Mouse (Mus musculus): Measurements from ENCODE around the gene Xndc1.
A peak's percentile ranks its signal among the peaks of the same experiment; 100 is the strongest.
"Not testable (repeated sequence)": the region's sequence is repeated elsewhere in the genome, so short reads cannot be mapped to it uniquely, and the experiment has no call there.

Xndc1 gene

DNA sequence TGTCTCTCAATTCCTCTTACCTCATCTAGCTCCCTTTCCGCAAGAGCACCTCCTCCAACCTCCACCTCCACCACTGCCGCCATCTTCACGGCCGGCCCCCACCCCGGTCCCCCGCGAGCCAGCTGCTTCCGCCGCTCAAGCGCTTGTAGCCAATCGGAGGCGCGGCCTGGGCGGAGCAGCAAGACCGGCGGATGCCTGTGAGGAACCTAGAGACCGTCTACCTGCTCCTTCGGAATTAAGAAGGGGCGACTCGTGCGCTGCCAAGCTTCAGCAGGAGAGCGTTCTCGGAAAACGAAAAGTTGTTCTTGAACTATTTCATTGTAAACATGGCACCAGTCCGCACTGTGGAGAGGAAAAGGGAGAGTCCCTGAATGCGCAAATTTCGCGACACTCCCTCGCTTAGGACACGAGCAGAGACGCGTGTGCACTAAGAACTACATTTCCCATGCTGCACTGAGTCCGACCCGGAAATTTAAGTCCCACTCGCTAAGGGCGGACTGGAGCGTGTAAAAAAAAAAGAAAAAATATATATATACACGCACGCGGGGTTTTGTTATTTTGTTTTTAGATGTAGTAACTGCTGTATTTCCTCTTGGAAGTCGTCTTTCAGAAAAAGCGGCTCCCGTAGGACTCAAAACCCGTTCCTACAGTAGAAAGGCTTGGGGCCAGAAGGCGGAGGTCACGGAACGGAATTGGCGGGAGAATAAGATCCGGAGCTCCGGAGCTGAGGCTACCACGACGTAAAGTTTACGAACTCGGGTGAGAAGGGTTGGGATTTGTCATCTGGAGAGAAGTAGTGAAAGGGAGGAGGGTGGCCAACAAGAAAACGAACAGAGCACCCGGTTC lies at the start of gene Xndc1, which contains the start of the genes Rnf121 and Xntrpc:
Xndc1 (plus strand) TSS at position 466 of the 846 bp plus-strand sequence.
Rnf121 (minus strand) TSS at position 424 of the 846 bp plus-strand sequence.
Xntrpc (plus strand) TSS at position 668 of the 846 bp plus-strand sequence.
- DNase-seq (ENCODE audit: low spot score in 2 of 2), result peak; percentile 85 to 90

DNA sequence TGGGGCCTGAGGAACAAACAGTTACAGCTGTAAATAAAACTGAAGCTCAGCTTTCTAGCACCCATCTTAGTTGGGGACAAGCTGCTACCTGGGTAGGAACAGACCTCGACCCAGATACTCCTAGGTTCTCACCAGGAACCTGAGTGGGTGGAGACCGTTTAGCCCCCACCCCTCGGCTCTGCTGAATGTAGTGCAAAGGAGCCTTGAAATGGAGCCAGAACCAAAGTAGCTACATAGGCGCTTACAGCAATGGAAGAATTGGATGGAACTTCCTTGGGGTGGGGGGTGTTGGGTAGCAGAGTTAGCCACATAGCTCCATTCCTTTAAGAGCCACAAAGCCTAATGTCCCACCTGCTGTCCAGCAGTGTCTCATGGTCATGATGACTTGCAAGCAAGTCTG lies 48.4 kb upstream of the Xndc1 start:
- DNase-seq (ENCODE audit: low spot score in 2 of 2), result no peak

GRCm38 (mm10) chr7:102017452-102017851 lies 47.9 kb upstream of the Xndc1 start:
- no peak for DNase-seq (ENCODE audit: low spot score in 2 of 2)

- no peak for DNase-seq (ENCODE audit: low spot score in 2 of 2)
Measured at GRCm38 (mm10) chr7:102018034-102018433, 47.3 kb upstream of the Xndc1 start.

- DNase-seq (ENCODE audit: low spot score in 2 of 2), result no peak
Measured at GRCm38 (mm10) chr7:102018590-102018989, 46.7 kb upstream of the Xndc1 start, which contains the start of gene Il18bp. Il18bp (minus strand) TSS chr7:102018690.

DNA sequence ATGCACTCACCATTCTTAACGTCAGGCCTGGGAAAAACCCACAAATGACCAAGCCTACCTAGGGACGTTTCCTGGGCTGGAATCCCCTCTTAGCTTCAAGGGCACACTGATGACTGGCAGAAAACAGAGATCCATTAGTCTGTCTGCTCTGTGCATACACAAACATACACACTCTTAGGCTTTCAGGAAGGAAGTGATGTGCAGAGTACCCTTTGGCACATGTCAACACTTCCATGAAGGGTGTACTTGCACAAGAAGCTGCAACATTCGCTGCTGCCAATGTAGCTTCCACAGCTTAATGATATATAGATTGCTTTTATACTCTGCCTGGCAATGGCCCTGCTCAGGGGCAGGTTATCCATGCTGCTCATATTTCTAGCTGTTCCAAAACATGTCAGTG lies 45.9 kb upstream of the Xndc1 start:
- DNase-seq (ENCODE audit: low spot score in 2 of 2), result no peak

- DNase-seq (ENCODE audit: low spot score in 2 of 2), result not testable (repeated sequence)
Measured at GRCm38 (mm10) chr7:102020934-102021333, 44.4 kb upstream of the Xndc1 start.

DNA sequence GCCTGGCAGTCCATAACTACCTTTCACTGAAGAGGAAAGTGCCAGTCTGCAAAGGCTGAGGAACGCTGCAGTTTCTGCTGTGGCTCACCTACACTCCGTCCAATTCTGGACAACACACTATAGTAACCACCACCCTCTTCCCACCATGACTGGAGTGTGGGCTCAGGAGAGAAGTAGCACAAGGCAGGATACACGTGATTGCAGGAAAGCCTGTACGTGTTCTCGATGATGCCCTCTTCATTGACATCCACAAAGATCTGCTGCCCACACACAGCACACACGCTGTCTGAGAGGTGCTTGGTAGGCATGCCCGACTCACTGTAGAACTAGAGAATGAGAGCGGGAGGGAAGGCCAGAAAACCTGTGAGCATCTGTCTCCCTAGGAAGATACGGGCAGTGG lies 41.5 kb upstream of the Xndc1 start:
- no peak for DNase-seq (ENCODE audit: low spot score in 2 of 2)

DNA sequence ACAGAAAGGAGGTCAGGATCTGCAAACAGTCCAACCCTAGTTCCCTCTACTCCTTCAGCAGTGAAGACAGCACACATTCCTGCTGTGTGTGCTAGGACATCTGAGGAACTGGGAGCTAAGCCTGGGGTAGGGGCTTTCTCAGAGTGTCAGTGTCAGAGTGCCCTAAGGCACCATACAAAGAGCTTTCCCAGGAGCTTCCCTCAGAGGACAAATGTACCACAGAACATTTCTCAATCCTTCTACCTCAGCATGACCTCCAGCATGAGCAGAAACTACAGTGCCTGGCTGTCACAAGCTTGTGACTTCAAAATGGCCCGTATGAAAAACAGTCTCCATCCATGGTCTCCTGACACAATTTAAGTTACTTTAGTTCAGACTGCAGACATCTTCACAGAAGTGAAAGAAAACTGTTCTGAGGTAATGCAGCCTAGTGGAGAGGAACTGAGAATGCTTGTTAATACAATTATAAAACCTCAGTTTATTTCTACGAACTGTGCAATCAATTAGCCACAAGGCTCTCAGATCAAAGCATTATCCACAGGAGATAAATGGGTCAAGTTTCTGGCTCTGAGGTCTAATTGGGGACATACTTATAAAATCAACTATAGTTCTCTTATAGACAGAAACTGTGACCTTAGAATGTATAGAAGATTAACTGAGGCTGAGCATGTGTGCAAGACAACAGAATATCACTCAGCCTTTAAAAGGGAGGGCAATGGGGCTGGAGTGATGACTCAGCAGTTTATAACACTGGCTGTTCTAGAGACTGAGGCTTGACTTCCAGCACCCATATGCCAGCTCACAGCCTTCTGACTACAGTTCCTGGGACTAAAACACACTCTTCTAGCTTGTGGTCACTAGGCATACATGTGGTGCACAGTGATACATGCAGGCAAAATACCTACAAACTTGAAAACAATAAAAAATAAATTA lies 39.9 kb upstream of the Xndc1 start:
- no peak for DNase-seq (ENCODE audit: low spot score in 2 of 2)

DNA sequence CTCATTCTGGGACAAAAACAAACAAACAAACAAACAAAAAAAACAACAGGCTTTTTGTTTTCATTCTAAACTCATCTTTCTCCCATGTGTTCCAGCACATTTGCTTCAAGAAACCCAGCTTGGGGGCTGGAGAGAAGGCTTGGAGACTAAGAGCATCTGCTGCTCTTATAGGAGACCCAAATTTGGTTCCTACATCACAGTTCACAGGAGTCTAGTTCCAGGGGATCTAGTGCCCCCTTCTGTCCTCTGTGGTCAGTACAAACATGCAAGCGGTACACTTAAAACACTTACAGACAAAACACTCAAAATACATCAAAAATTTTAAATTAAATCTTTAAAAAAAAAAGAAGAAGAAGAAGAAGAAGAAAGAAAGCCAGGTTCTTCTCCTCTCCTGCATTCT lies 30.4 kb upstream of the Xndc1 start:
- no peak for DNase-seq (ENCODE audit: low spot score in 2 of 2)

DNA sequence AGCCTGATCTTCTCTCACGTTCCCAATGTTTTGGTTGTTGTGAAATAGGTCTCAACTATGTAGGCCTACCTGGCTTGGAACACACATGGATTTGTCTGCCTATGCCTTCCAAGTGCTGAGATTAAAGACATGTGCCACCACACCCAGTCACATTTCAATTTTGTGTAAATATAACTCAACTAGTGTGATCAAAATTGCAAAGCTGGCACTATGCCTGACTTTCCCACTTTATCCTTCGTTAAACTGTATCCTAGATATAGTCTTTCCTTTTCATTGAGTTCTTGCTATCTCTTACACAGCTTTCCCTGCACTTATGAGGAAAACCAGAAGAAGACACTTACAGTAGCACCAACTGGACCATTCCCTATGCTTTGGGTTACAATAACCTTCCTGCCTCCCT lies 29.8 kb upstream of the Xndc1 start:
- no peak for DNase-seq (ENCODE audit: low spot score in 2 of 2)

DNA sequence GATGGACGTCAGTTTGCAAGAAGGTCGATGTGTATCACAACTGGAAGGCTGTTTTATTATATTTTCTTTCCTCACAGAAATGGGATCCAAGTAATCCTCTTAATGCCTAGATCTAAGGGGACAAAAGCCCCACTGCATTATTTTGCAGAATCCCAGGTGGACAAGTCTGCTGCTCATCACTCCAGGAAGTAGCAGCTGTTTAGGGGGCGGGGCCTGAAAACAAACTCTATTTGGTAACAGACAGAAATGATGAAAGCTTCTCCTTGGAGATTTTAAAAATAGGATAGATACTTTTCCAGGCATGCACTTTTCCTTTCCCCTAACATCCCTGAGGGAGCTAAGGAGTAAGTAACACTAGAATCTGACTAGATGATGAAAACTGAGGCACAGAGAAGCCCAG lies 28.0 kb upstream of the Xndc1 start:
- DNase-seq (ENCODE audit: low spot score in 2 of 2), result no peak

- DNase-seq (ENCODE audit: low spot score in 2 of 2), result no peak
Measured at GRCm38 (mm10) chr7:102042314-102042713, 23.0 kb upstream of the Xndc1 start.

- DNase-seq (ENCODE audit: low spot score in 2 of 2), result not testable (repeated sequence)
Measured at GRCm38 (mm10) chr7:102048524-102048923, 16.8 kb upstream of the Xndc1 start.

DNA sequence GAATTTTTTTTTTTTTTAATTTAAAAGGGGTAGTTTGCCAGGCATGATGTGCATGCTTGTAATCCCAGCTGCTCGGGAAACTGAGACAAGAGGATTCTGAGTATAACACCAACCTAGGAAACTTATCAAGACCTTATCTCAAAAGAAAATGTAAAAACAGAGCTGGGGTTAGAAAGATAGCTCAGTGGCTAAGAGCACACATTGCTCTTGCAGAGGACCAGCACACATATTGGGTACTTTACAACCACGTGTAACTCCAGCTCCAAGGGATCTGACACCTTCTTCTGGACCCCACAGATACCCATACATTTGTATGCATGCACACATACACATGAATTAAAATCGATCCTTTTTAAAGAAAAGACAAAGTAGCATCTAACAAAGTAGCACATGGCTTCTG lies 4.0 kb upstream of the Xndc1 start:
- no peak for DNase-seq (ENCODE audit: low spot score in 2 of 2)

DNA sequence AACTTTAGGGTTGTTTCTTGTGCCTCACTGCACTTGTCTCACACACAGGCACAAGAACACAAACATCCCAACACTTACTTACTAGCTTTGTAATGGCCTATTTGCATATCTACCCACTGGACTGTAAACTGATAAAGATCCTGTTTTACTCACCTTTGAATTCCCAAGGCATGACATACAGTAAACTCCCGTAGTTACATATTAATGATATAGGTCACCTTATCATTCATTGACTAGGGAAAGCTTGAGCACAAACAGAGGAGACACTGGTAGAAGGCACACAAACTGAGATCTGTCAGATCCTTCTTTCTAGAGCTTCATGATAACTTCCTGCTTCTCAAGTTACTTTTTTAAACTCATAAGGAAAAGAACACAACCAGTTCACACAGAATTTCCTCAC lies 3.1 kb upstream of the Xndc1 start:
- DNase-seq (ENCODE audit: low spot score in 2 of 2), result no peak

DNA sequence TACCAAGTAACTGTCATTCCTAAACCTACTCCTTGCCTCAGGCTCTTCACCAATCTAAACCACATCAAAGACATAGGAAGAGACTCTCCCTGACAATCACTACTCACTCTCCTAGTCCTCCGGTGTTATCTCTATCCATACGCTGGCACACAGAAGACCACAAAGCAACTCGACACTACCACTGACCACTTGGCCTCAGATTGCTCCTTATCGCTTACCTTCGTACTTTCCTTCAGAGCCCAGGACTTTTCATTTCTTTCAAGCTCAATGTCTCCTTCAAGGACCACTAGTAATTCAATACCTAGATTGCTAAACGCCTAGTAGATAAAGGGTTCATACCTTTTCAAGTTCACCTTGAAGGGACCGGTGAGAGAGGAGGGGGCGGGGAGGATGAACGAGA lies 1.4 kb upstream of the Xndc1 start:
- DNase-seq (ENCODE audit: low spot score in 2 of 2), result no peak

GRCm38 (mm10) chr7:102064655-102065045 lies 661 bp upstream of the Xndc1 start:
- DNase-seq (ENCODE audit: low spot score in 2 of 2), result no peak

- no peak for DNase-seq (ENCODE audit: low spot score in 2 of 2)
Measured at GRCm38 (mm10) chr7:102066363-102066762, 1.1 kb downstream of the Xndc1 start.

GRCm38 (mm10) chr7:102076714-102077296 lies 11.5 kb downstream of the Xndc1 start:
- DNase-seq (ENCODE audit: low spot score in 2 of 2), result no peak

- DNase-seq (ENCODE audit: low spot score in 2 of 2), result no peak
Measured at GRCm38 (mm10) chr7:102078517-102078916, 13.2 kb downstream of the Xndc1 start.

- DNase-seq (ENCODE audit: low spot score in 2 of 2), result no peak
Measured at GRCm38 (mm10) chr7:102080311-102080710, 15.0 kb downstream of the Xndc1 start.
